Mouse (Mus musculus): Measurements from ENCODE around the gene Obox8. TPM values are rescaled to one million over a fixed set of nuclear protein-coding genes. Genes with fewer than 3 reads are reported as not detected.

The Obox8 gene
- not detected in 2 replicates for polyA plus RNA-seq (2015; fragmentation: Nextera tagmentation; extraction: Ambion mirVana)

GRCm38 (mm10) chr7:14333457-14333856 lies at the start of gene Obox8:
TSS of gene Obox8 (minus strand) at chr7:14333557.
- Histone ChIP-seq H3K9me3 (replicated peaks) (peaks cover 15% of the 10 kb centered on the region; the same call in 1 of the 2 replicates), H3K4me1 (replicated peaks) (no peaks in the 10 kb centered on the region), H3K27me3 (no peaks in the 10 kb centered on the region), H3K36me3 (no peaks in the 10 kb centered on the region), H3K4me3 (no peak within 1 kb of the TSS), H3K4me2 (no peak within 1 kb of the TSS), H3K27ac (no peak within 1 kb of the TSS), H3K9ac (no peak within 1 kb of the TSS)
- 82% methylated on average over 2 of the region's 2 CpGs for WGBS
- no peak for ATAC-seq (replicated peaks; ENCODE audit: insufficient number of reproducible peaks, insufficient read depth, low FRiP score, low read depth)

- H3K9me3 ChIP-seq (replicated peaks), result no peaks in the 10 kb centered on the region
- no peak for ATAC-seq (replicated peaks; ENCODE audit: insufficient number of reproducible peaks, insufficient read depth, low FRiP score, low read depth)
- 27% methylated on average over 2 of the region's 2 CpGs for WGBS
Measured at GRCm38 (mm10) chr7:14317209-14317608, 16.1 kb downstream of the Obox8 start.

GRCm38 (mm10) chr7:14308671-14309070 lies 24.7 kb downstream of the Obox8 start:
- no peaks in the 10 kb centered on the region for H3K4me1 ChIP-seq (replicated peaks)
- H3K9ac ChIP-seq, result no peak overlapping the region
- WGBS, result 58% methylated on average over 3 of the region's 3 CpGs
- H3K27me3 ChIP-seq, result no peaks in the 10 kb centered on the region
- no peak overlapping the region for H3K4me2 ChIP-seq
- ATAC-seq (replicated peaks; ENCODE audit: insufficient number of reproducible peaks, insufficient read depth, low FRiP score, low read depth), result no peak
- no peaks in the 10 kb centered on the region for H3K9me3 ChIP-seq (replicated peaks)
- no peak overlapping the region for H3K4me3 ChIP-seq
- H3K36me3 ChIP-seq, result no peaks in the 10 kb centered on the region
- no peak overlapping the region for H3K27ac ChIP-seq

More at GRCm38 (mm10) chr7:14317209-14317608, 16.1 kb downstream of the Obox8 start:
- H3K9ac ChIP-seq, result no peak overlapping the region
- H3K27me3 ChIP-seq, result no peaks in the 10 kb centered on the region
- H3K36me3 ChIP-seq, result no peaks in the 10 kb centered on the region
- H3K4me3 ChIP-seq, result no peak overlapping the region
- H3K27ac ChIP-seq, result no peak overlapping the region
- H3K4me2 ChIP-seq, result no peak overlapping the region
- no peaks in the 10 kb centered on the region for H3K4me1 ChIP-seq (replicated peaks)

DNA sequence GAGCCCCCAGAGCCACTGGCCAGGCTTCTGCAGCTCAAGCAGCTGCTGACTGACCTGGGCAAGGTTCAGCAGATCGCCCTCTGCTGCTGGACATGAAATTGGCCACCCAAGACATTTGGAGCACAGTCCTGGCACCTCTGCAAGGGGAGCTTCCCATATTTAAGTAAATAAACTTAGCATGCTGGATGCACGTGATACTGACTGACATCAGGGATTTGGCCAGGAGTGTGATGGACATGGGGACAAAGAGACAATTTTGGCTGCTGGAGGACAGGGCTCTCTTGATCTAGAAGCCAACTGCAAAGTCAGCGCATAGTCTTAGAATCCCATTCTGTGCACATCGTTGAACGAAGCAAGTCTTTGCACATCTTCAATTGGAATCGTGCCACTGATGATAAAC lies 25.8 kb downstream of the Obox8 start:
- H3K36me3 ChIP-seq, result no peaks in the 10 kb centered on the region
- no peak overlapping the region for H3K9ac ChIP-seq
- 71% methylated on average over 6 of the region's 6 CpGs for WGBS
- H3K4me2 ChIP-seq, result no peak overlapping the region
- no peak overlapping the region for H3K4me3 ChIP-seq
- no peaks in the 10 kb centered on the region for H3K27me3 ChIP-seq
- no peaks in the 10 kb centered on the region for H3K4me1 ChIP-seq (replicated peaks)
- no peak for ATAC-seq (replicated peaks; ENCODE audit: insufficient number of reproducible peaks, insufficient read depth, low FRiP score, low read depth)
- H3K9me3 ChIP-seq (replicated peaks), result no peaks in the 10 kb centered on the region
- no peak overlapping the region for H3K27ac ChIP-seq

Other genes with a start within 250 kb of the Obox8 start
- not detected in 2 replicates for gene Sult2a3, start 210.5 kb downstream of the Obox8 start, polyA plus RNA-seq (2015; fragmentation: Nextera tagmentation; extraction: Ambion mirVana)
- not detected in 2 replicates for gene Sult2a6, start 78.7 kb downstream of the Obox8 start, polyA plus RNA-seq (2015; fragmentation: Nextera tagmentation; extraction: Ambion mirVana)
- not detected in 2 replicates for gene Sult2a8, start 113.2 kb upstream of the Obox8 start, polyA plus RNA-seq (2015; fragmentation: Nextera tagmentation; extraction: Ambion mirVana)
- gene Sult2a7, start 160.7 kb upstream of the Obox8 start, polyA plus RNA-seq (2015; fragmentation: Nextera tagmentation; extraction: Ambion mirVana), result not detected in 2 replicates
- gene Vmn1r90, start 229.9 kb upstream of the Obox8 start, polyA plus RNA-seq (2015; fragmentation: Nextera tagmentation; extraction: Ambion mirVana), result 0.05 and 0.16 TPM in 2 replicates